Comparison of ENCODE assay signal across 10 mouse cellular contexts in the genomic region with DNA sequence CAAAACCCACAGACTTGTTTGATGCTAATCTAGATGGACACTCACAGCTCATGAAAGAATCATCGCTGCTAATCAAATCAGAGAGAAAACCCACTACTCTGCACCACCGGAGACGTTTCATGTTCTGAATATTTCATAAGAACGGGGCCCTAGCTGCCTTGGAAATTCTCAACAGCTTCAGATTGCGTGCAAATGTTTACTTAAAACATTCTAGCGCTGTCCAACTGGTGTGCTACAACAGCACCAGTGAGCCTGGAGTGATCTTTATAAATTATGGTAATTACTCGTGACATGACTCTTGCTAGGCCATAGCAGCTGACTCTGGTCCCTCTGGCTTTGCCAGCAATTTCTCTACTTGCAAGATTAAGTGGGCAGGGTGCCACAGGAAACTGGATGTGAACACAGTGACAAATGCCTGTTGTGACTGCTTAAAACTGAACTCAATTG.
A peak's percentile ranks its signal among the peaks of the same experiment; 100 is the strongest.
DNase-seq lines count a peak whose midpoint lies in the region; ATAC-seq and TF ChIP-seq lines count a peak whose summit lies in the region.
"Had no signal": no experiment of that assay in that cellular context is flagged by ENCODE, and none has a peak within 500 bp of the region (broad histone marks: within the 10 kb centered on the region; RNA-seq: fewer than 3 reads in every experiment).

No protein-coding gene starts in this region.

- 34% methylated on average over 7 of the region's 7 CpGs for WGBS in lung, embryonic 14.5 days
- WGBS in midbrain, embryonic 15.5 days: 40% methylated on average over 7 of the region's 7 CpGs

- intact Hi-C loops in heart, postnatal 36 days (cut with DNase I): no loop called here

- H3K9ac ChIP-seq in lung, embryonic 14.5 days: no peak overlapping the region
- no peak overlapping the region for H3K9ac ChIP-seq in midbrain, embryonic 15.5 days
- H3K9ac ChIP-seq: embryonic facial prominence, embryonic 15.5 days had no signal

- H3K4me3 ChIP-seq in lung, embryonic 14.5 days (ENCODE audit: low read depth, low read length): no peak overlapping the region
- H3K4me3 ChIP-seq in midbrain, embryonic 15.5 days: no peak overlapping the region
- H3K4me3 ChIP-seq: embryonic facial prominence, embryonic 15.5 days; heart, adult 2 months had no signal

- no peak overlapping the region for H3K4me2 ChIP-seq in lung, embryonic 14.5 days
- 0 out of 2 replicates have a peak overlapping the region, but pooled peaks have one; percentile 4 for H3K4me2 ChIP-seq in midbrain, embryonic 15.5 days
- H3K4me2 ChIP-seq: embryonic facial prominence, embryonic 15.5 days had no signal

- peak; percentile 3 to 4 for DNase-seq in cerebellum, adult 18-20 months
- DNase-seq in cerebellum, adult 9-11 months: no peak
- peak; percentile 61 for DNase-seq in lung, embryonic 14.5 days
- DNase-seq in lung, postnatal 4 days: no peak
- DNase-seq in cerebellum, postnatal 4 days (ENCODE audit: low spot score in 2 of 2): peak; percentile 25 to 78
- no peak for DNase-seq in heart, postnatal 36 days
- no peak for DNase-seq in thymus, adult 18-20 months
- DNase-seq: heart, adult 2 months had no signal

- H3K27me3 ChIP-seq in lung, embryonic 14.5 days (ENCODE audit: insufficient read depth, low read length): no peaks in the 10 kb centered on the region
- no peaks in the 10 kb centered on the region for H3K27me3 ChIP-seq in midbrain, embryonic 15.5 days (replicated peaks)
- H3K27me3 ChIP-seq: embryonic facial prominence, embryonic 15.5 days had no signal

- no peak for TF ChIP-seq CTCF in lung, embryonic 14.5 days (IDR thresholded peaks at IDR 0.05; ENCODE audit: low read depth)

- ATAC-seq in lung, embryonic 14.5 days (ENCODE audit: insufficient read depth): peak; percentile 75; the same call in 1 of the 2 replicates
- ATAC-seq in midbrain, embryonic 15.5 days (replicated peaks): peak; percentile 94

- H3K36me3 ChIP-seq in lung, embryonic 14.5 days (ENCODE audit: insufficient read depth): no peaks in the 10 kb centered on the region
- no peaks in the 10 kb centered on the region for H3K36me3 ChIP-seq in midbrain, embryonic 15.5 days (replicated peaks)
- H3K36me3 ChIP-seq: embryonic facial prominence, embryonic 15.5 days had no signal

- H3K27ac ChIP-seq in lung, embryonic 14.5 days (ENCODE audit: low read depth): no peak overlapping the region
- H3K27ac ChIP-seq in midbrain, embryonic 15.5 days: no peak overlapping the region
- H3K27ac ChIP-seq: embryonic facial prominence, embryonic 15.5 days; heart, adult 2 months had no signal

- H3K9me3 ChIP-seq in lung, embryonic 14.5 days (ENCODE audit: low read depth, low read length): no peaks in the 10 kb centered on the region
- H3K9me3 ChIP-seq in midbrain, embryonic 15.5 days: no peaks in the 10 kb centered on the region
- H3K9me3 ChIP-seq: embryonic facial prominence, embryonic 15.5 days had no signal

- H3K4me1 ChIP-seq in lung, embryonic 14.5 days (ENCODE audit: insufficient read depth): no peaks in the 10 kb centered on the region
- no peaks in the 10 kb centered on the region for H3K4me1 ChIP-seq in midbrain, embryonic 15.5 days
- H3K4me1 ChIP-seq: embryonic facial prominence, embryonic 15.5 days had no signal

Comparison
In these comparisons a context has a peak if more than half of its experiments do, and no peak if none do; other contexts are left out.
1. DNase-seq: peak in cerebellum, adult 18-20 months (2 of 2), lung, embryonic 14.5 days (single experiment) and cerebellum, postnatal 4 days (2 of 2); none in cerebellum, adult 9-11 months (single experiment), lung, postnatal 4 days (0 of 2), heart, postnatal 36 days (0 of 2) and thymus, adult 18-20 months (0 of 2).